Mouse (Mus musculus) heart, embryonic 13.5 days (tissue): ENCODE measurements around the gene Kcnh1. TPM values are rescaled to one million over a fixed set of nuclear protein-coding genes. Genes with fewer than 3 reads are reported as not detected.

Experiments used
- ATAC-seq: fragments of 200-750 bp; cut with Nextera tagmentation; 2 replicates; pipeline ENCODE4 v1.8.0; 2017; ENCODE audit warnings: moderate TSS enrichment; ENCODE audit not compliant: insufficient number of reproducible peaks, low FRiP score, low TSS enrichment; ENCODE audit errors: extremely low read depth
- H3K27ac ChIP-seq: fragments of 300-500 bp; sonication (generic); replicated peaks from 2 replicates; pipeline ENCODE4 v1.5.1; 2015; ENCODE audit warnings: moderate library complexity, mild to moderate bottlenecking, inconsistent platforms
- H3K27me3 ChIP-seq: fragments of 300-500 bp; sonication (generic); replicated peaks from 2 replicates; pipeline ENCODE4 v1.6.1; 2015; ENCODE audit warnings: mild to moderate bottlenecking, inconsistent platforms
- H3K36me3 ChIP-seq: fragments of 300-500 bp; sonication (generic); 2 replicates; pipeline ENCODE4 v1.6.1; 2015; ENCODE audit warnings: mild to moderate bottlenecking, inconsistent platforms
- H3K4me1 ChIP-seq: fragments of 300-500 bp; sonication (generic); 2 replicates; pipeline ENCODE4 v1.6.1; 2015; ENCODE audit warnings: inconsistent platforms
- H3K4me2 ChIP-seq: fragments of 300-500 bp; sonication (generic); 2 replicates; pipeline ENCODE4 v1.6.1; 2015; ENCODE audit warnings: inconsistent platforms, mild to moderate bottlenecking, moderate library complexity
- H3K4me3 ChIP-seq: fragments of 300-500 bp; sonication (generic); 2 replicates; pipeline ENCODE4 v1.5.1; 2015; ENCODE audit warnings: moderate library complexity, mild to moderate bottlenecking, inconsistent platforms
- H3K9ac ChIP-seq: fragments of 300-500 bp; sonication (generic); 2 replicates; pipeline ENCODE4 v1.6.1; 2015; ENCODE audit warnings: inconsistent platforms, mild to moderate bottlenecking, moderate library complexity
- H3K9me3 ChIP-seq: fragments of 300-500 bp; sonication (generic); 2 replicates; pipeline ENCODE4 v1.6.1; 2016; ENCODE audit warnings: inconsistent platforms
- WGBS: fragments of 180-500 bp; shearing (Covaris S2); methylation state at CpG from one replicate; pipeline ENCODE4 v1.1.7; 2015; ENCODE audit warnings: mixed read lengths; 5-methylcytosine and 5-hydroxymethylcytosine counted together
- polyA plus RNA-seq: library from polyadenylated mRNA; unstranded; fragments of >200 nt; fragmentation: Nextera tagmentation; extraction: Ambion mirVana; gene quantifications from 2 replicates; pipeline ENCODE4 v1.2.1, GENCODE M21; 2015

Gene Kcnh1
- polyA plus RNA-seq, result 0.38 and 0.55 TPM in 2 replicates

GRCm38 (mm10) chr1:192190508-192191321, at the start of gene Kcnh1:
TSS of gene Kcnh1 (plus strand) at chr1:192190774.
- Histone ChIP-seq H3K27me3 (peaks cover 51% of the 10 kb centered on the region), H3K36me3 (no peaks in the 10 kb centered on the region), H3K9me3 (no peaks in the 10 kb centered on the region), H3K4me1 (peaks cover 12% of the 10 kb centered on the region; the same call in 1 of the 2 replicates), H3K4me3 (peak within 1 kb of the TSS; percentile 61), H3K9ac (peak within 1 kb of the TSS; percentile 73), H3K4me2 (peak within 1 kb of the TSS; percentile 92), H3K27ac (no peak within 1 kb of the TSS)
- ATAC-seq, result peak; percentile 78; the same call in 1 of the 2 replicates
- 2% methylated on average over 65 of the region's 73 CpGs for WGBS

DNA sequence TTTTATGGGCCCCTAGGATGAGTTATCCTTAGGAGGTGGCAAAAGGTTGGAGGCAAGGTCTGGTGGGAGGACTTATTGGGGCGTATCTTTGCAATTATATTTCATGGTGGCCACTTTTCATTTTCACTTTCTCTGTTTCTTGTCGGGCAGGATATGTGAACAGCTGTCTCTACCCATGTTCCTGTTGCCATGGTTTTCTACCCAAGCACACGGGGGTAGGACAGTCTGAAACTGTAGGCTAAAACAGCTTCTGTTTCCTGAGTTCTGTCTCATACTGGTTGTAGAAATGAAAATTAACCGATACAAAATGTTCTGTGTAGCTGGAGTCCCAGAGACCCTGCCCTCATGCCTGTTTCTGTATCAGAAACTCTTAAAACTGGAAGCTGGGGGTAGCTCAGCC, 39.4 kb upstream of the Kcnh1 start:
- 81% methylated on average over 4 of the region's 4 CpGs for WGBS
- ATAC-seq, result no peak
- H3K4me2 ChIP-seq, result no peak overlapping the region

GRCm38 (mm10) chr1:192171477-192171876, 19.1 kb upstream of the Kcnh1 start:
- no peak overlapping the region for H3K27ac ChIP-seq
- ATAC-seq, result no peak
- WGBS, result 86% methylated on average over 3 of the region's 3 CpGs
- no peaks in the 10 kb centered on the region for H3K4me1 ChIP-seq
- H3K36me3 ChIP-seq, result no peaks in the 10 kb centered on the region
- no peaks in the 10 kb centered on the region for H3K27me3 ChIP-seq
- no peak overlapping the region for H3K4me2 ChIP-seq
- H3K4me3 ChIP-seq, result no peak overlapping the region
- no peaks in the 10 kb centered on the region for H3K9me3 ChIP-seq
- no peak overlapping the region for H3K9ac ChIP-seq

More for the DNA sequence above, 39.4 kb upstream of the Kcnh1 start:
- Histone ChIP-seq H3K27me3 (no peaks in the 10 kb centered on the region), H3K4me3 (no peak overlapping the region), H3K9me3 (no peaks in the 10 kb centered on the region), H3K9ac (no peak overlapping the region), H3K36me3 (no peaks in the 10 kb centered on the region), H3K4me1 (no peaks in the 10 kb centered on the region), H3K27ac (no peak overlapping the region)

DNA sequence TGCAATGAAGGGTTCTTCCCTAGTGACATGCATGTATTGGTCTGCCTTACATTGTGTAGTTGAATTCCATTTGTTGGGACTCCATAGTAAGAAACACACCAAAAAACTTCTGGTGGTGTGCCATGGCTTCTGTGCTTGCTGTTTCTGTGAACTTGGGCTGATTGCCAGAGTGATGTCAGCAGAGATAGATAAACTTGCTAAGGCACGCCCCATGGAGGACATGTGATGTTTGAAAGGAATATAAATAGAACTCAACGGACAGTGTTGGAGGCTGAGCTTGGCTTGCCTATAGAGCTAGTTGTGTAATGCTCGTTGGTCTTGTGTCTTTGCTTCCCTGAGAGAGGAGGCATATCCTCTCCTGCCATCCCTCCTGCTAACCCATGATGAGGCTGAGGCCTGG, 10.7 kb upstream of the Kcnh1 start:
- H3K27me3 ChIP-seq, result no peaks in the 10 kb centered on the region
- no peaks in the 10 kb centered on the region for H3K36me3 ChIP-seq
- no peak overlapping the region for H3K4me3 ChIP-seq
- H3K9me3 ChIP-seq, result peaks cover 5% of the 10 kb centered on the region; the same call in 1 of the 2 replicates
- ATAC-seq, result no peak
- H3K9ac ChIP-seq, result no peak overlapping the region
- WGBS, result 28% methylated on average over 3 of the region's 3 CpGs
- H3K4me2 ChIP-seq, result no peak overlapping the region
- H3K4me1 ChIP-seq, result 0 out of 2 replicates have a peak, but pooled peaks cover 6% of the 10 kb centered on the region
- H3K27ac ChIP-seq, result no peak overlapping the region

DNA sequence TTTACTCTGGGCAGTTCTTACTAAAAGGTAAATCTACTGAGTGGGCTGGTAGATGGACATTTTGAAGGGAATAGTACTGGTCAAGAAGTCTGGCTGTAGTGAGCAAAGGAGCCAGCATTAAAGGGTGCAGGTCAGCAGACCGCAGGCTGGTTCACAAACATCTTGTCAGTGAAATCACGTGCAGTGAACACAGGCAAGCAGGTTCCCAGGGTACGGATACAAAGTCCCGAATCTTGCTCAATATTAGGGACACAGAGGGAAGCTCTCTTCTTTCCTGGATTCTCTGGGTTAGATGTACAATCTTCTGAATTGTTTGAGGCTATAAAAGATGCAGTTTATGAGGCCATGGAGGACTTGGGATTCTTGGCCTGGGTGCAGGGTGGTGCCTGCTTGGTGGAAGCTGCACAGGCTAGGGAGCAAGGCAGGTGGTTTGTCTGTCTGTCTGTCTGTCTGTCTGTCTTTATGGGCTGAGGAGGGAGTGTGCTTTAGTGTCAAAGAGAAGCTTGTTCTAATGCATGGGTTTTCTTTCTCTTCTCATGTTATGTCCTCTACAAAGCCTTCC, 8.8 kb upstream of the Kcnh1 start:
- no peaks in the 10 kb centered on the region for H3K27me3 ChIP-seq
- H3K4me3 ChIP-seq, result no peak overlapping the region
- peaks cover 5% of the 10 kb centered on the region; the same call in 1 of the 2 replicates for H3K9me3 ChIP-seq
- 65% methylated on average over 4 of the region's 4 CpGs for WGBS
- no peak overlapping the region for H3K9ac ChIP-seq
- ATAC-seq, result no peak
- no peaks in the 10 kb centered on the region for H3K36me3 ChIP-seq
- H3K4me2 ChIP-seq, result no peak overlapping the region
- H3K27ac ChIP-seq, result no peak overlapping the region
- 0 out of 2 replicates have a peak, but pooled peaks cover 6% of the 10 kb centered on the region for H3K4me1 ChIP-seq

DNA sequence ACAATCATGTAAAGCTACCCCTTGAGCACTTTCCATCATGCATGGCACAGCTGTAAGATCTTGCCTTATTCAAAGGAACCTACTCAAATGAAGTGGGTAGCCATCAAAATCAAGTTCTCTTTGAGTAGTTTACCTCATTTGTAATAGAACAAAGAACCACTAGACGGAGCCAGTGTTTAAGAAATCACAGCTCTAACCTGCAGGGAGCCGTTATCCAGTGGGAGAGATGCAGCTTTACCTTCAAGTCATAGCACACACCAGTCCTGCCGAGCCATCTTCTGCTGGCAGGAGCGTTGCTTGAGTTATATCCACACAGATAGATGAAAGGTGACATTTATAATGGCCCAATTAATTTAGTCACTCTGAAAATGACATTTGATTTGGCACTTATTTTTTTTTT, 1.5 kb upstream of the Kcnh1 start:
- Histone ChIP-seq H3K9ac (no peak overlapping the region), H3K27me3 (peaks cover 51% of the 10 kb centered on the region), H3K4me2 (no peak overlapping the region), H3K27ac (no peak overlapping the region), H3K4me3 (no peak overlapping the region), H3K4me1 (peaks cover 12% of the 10 kb centered on the region; the same call in 1 of the 2 replicates), H3K9me3 (no peaks in the 10 kb centered on the region), H3K36me3 (no peaks in the 10 kb centered on the region)
- no peak for ATAC-seq
- 11% methylated on average over 4 of the region's 4 CpGs for WGBS

DNA sequence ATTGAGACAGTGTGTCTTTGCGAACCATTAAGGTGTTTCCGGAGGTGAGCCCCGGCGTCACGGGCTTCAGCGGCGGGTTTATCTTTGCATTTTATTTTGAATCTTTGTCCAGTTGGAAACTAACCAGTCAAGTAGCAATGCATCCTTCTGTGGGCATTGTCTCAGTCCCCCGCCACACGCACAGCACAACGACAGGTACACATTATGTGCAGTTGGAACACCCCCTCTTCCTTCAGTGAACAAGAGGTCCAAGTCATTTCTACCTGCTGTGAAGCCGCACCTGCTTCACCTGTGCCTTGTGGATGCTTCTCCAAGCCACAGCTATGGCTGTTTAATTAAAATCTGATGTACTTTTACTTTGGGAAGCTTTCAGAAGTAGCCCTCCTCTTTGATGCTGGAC, 803 bp upstream of the Kcnh1 start:
- H3K4me1 ChIP-seq, result peaks cover 12% of the 10 kb centered on the region; the same call in 1 of the 2 replicates
- H3K4me2 ChIP-seq, result no peak overlapping the region
- no peak for ATAC-seq
- H3K9me3 ChIP-seq, result no peaks in the 10 kb centered on the region
- H3K4me3 ChIP-seq, result no peak overlapping the region
- peaks cover 51% of the 10 kb centered on the region for H3K27me3 ChIP-seq
- 84% methylated on average over 11 of the region's 11 CpGs for WGBS
- H3K27ac ChIP-seq, result no peak overlapping the region
- H3K9ac ChIP-seq, result no peak overlapping the region
- no peaks in the 10 kb centered on the region for H3K36me3 ChIP-seq

GRCm38 (mm10) chr1:192191322-192191639, 707 bp downstream of the Kcnh1 start:
- Histone ChIP-seq H3K4me3 (peak overlapping the region; percentile 61), H3K27me3 (peaks cover 51% of the 10 kb centered on the region), H3K4me1 (peaks cover 12% of the 10 kb centered on the region; the same call in 1 of the 2 replicates), H3K9me3 (no peaks in the 10 kb centered on the region), H3K36me3 (no peaks in the 10 kb centered on the region), H3K9ac (peak overlapping the region; percentile 73), H3K27ac (no peak overlapping the region), H3K4me2 (peak overlapping the region; percentile 92)
- WGBS, result 6% methylated on average over 13 of the region's 13 CpGs
- ATAC-seq, result no peak

DNA sequence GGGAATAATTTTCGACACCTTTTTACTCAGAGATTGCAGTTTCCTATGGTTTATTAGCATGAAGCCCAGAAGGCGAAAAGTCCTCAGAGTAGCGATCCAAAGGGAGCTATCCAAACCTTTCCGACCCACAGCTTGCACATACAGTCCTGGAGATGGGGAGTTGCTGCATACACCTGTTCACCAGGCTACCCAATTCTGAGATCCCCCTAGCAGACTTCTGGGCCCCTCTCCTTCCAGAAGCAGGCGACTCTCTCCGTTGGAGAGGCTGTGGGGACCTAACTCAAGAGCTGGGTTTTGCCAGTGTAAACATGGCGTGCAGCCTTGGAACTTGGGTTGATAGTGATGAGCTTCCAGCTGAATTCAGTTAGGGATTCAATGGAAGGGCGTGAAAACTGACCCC, 1.3 kb downstream of the Kcnh1 start:
- Histone ChIP-seq H3K36me3 (no peaks in the 10 kb centered on the region), H3K4me2 (peak overlapping the region; percentile 92), H3K4me3 (peak overlapping the region; percentile 61), H3K9me3 (no peaks in the 10 kb centered on the region), H3K9ac (no peak overlapping the region), H3K27me3 (peaks cover 51% of the 10 kb centered on the region), H3K4me1 (peaks cover 12% of the 10 kb centered on the region; the same call in 1 of the 2 replicates), H3K27ac (no peak overlapping the region)
- ATAC-seq, result no peak
- WGBS, result 57% methylated on average over 8 of the region's 8 CpGs

GRCm38 (mm10) chr1:192192710-192193109, 2.1 kb downstream of the Kcnh1 start:
- Histone ChIP-seq H3K4me1 (peaks cover 12% of the 10 kb centered on the region; the same call in 1 of the 2 replicates), H3K4me2 (no peak overlapping the region), H3K27me3 (peaks cover 49% of the 10 kb centered on the region), H3K4me3 (no peak overlapping the region), H3K36me3 (no peaks in the 10 kb centered on the region), H3K9me3 (no peaks in the 10 kb centered on the region), H3K9ac (no peak overlapping the region), H3K27ac (no peak overlapping the region)
- 49% methylated on average over 9 of the region's 9 CpGs for WGBS
- ATAC-seq, result no peak

DNA sequence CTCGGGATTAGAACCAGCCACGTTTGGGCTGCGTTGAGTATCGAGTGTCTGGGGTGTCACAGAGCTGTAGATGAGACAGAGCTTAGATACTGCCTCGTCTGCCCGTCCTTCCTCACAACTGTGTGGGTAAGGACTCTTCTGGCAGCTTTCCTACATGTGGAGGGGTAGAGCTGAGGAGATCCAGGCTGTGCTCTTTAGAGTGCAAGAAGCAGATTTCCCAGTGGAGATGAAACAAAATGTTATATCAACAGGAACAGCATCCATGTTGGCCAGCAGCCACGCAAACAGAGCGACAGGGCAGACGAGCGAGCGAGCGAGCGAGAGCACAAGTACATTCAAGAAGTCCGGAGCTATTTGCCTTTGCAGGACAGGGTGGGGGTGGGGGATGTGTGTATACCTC, 3.1 kb downstream of the Kcnh1 start:
- Histone ChIP-seq H3K4me3 (no peak overlapping the region), H3K36me3 (no peaks in the 10 kb centered on the region), H3K9me3 (no peaks in the 10 kb centered on the region), H3K4me2 (no peak overlapping the region), H3K9ac (no peak overlapping the region), H3K27me3 (peaks cover 40% of the 10 kb centered on the region), H3K4me1 (peaks cover 12% of the 10 kb centered on the region; the same call in 1 of the 2 replicates), H3K27ac (no peak overlapping the region)
- 59% methylated on average over 14 of the region's 14 CpGs for whole genome bisulfite sequencing
- no peak for ATAC-seq
